Comparison of ENCODE assay signal across 10 mouse cellular contexts in genomic region chr7:67479576-67480413, GRCm38 (mm10).
A peak's percentile ranks its signal among the peaks of the same experiment; 100 is the strongest.
DNase-seq lines count a peak whose midpoint lies in the region; ATAC-seq and TF ChIP-seq lines count a peak whose summit lies in the region.
"Had no signal": no experiment of that assay in that cellular context is flagged by ENCODE, and none has a peak within 500 bp of the region (broad histone marks: within the 10 kb centered on the region; RNA-seq: fewer than 3 reads in every experiment).

No protein-coding gene starts in this region.

- H3K4me3 ChIP-seq in kidney, embryonic 15.5 days (replicated peaks): no peak overlapping the region
- no peak overlapping the region for H3K4me3 ChIP-seq in forebrain, postnatal 0 days (ENCODE audit: low read depth, low read length)
- H3K4me3 ChIP-seq: erythroblast, embryonic 14.5 days had no signal

- ATAC-seq in kidney, embryonic 15.5 days (replicated peaks; ENCODE audit: low FRiP score): no peak
- no peak for ATAC-seq in cerebellum, adult (ENCODE audit: insufficient number of reproducible peaks, low FRiP score, low TSS enrichment)
- no peak for ATAC-seq in forebrain, postnatal 0 days

- no peak overlapping the region for H3K27ac ChIP-seq in kidney, embryonic 15.5 days
- no peak overlapping the region for H3K27ac ChIP-seq in forebrain, postnatal 0 days (ENCODE audit: low read depth, low read length)

- no peaks in the 10 kb centered on the region for H3K9me3 ChIP-seq in kidney, embryonic 15.5 days (replicated peaks)
- H3K9me3 ChIP-seq in forebrain, postnatal 0 days (ENCODE audit: low read length): no peaks in the 10 kb centered on the region

- no peaks in the 10 kb centered on the region for H3K27me3 ChIP-seq in kidney, embryonic 15.5 days
- H3K27me3 ChIP-seq in forebrain, postnatal 0 days (ENCODE audit: insufficient read depth, low read length): no peaks in the 10 kb centered on the region

- 81% methylated on average over 17 of the region's 17 CpGs for WGBS in kidney, embryonic 15.5 days
- WGBS in forebrain, postnatal 0 days: 80% methylated on average over 17 of the region's 17 CpGs

- H3K36me3 ChIP-seq in kidney, embryonic 15.5 days: no peaks in the 10 kb centered on the region
- H3K36me3 ChIP-seq in forebrain, postnatal 0 days (ENCODE audit: insufficient read depth): no peaks in the 10 kb centered on the region

- peak; percentile 27 for DNase-seq in kidney, adult 11 months
- DNase-seq in NIH3T3 (ENCODE audit: low read depth): peak; percentile 29
- DNase-seq in heart, adult 8-10 months (ENCODE audit: low spot score): peak; percentile 48
- DNase-seq in kidney, postnatal 10 days: peak; percentile 59
- no peak for DNase-seq in forebrain, postnatal 0 days
- no peak for DNase-seq in embryo, embryonic 10.5 days (ENCODE audit: low spot score)
- DNase-seq: cerebellum, adult 8-10 months had no signal

- H3K9ac ChIP-seq in kidney, embryonic 15.5 days: no peak overlapping the region
- no peak overlapping the region for H3K9ac ChIP-seq in forebrain, postnatal 0 days

- peaks cover 12% of the 10 kb centered on the region for H3K4me1 ChIP-seq in kidney, embryonic 15.5 days
- H3K4me1 ChIP-seq in forebrain, postnatal 0 days (ENCODE audit: insufficient read depth): no peaks in the 10 kb centered on the region

- no peak overlapping the region for H3K4me2 ChIP-seq in kidney, embryonic 15.5 days
- H3K4me2 ChIP-seq in forebrain, postnatal 0 days (ENCODE audit: low read depth): no peak overlapping the region

- no peak for TF ChIP-seq CTCF in forebrain, postnatal 0 days (IDR thresholded peaks at IDR 0.05; ENCODE audit: low read depth)

Comparison
In these comparisons a context has a peak if more than half of its experiments do, and no peak if none do; other contexts are left out.
1. DNase-seq: peak in kidney, adult 11 months (single experiment), NIH3T3 (single experiment), heart, adult 8-10 months (single experiment) and kidney, postnatal 10 days (single experiment); none in forebrain, postnatal 0 days (single experiment) and embryo, embryonic 10.5 days (single experiment).